Mouse (Mus musculus) liver, postnatal 0 days (tissue): ENCODE data around the gene Tmem33.

Experiments
- CTCF ChIP-seq: sonication (generic); IDR thresholded peaks from 2 replicates; pipeline ENCODE4 v1.5.1; 2016; ENCODE audit warnings: antibody characterized with exemption, low read depth
- EP300 ChIP-seq: IDR thresholded peaks from 2 replicates; pipeline ENCODE4 v1.6.1; 2016; ENCODE audit warnings: antibody characterized with exemption, low read depth, mild to moderate bottlenecking

GRCm38 (mm10) chr5:67215121-67216030, 45.0 kb upstream of the Tmem33 start:
- TF ChIP-seq CTCF (no peak), EP300 (no peak)
